In the genomic region with DNA sequence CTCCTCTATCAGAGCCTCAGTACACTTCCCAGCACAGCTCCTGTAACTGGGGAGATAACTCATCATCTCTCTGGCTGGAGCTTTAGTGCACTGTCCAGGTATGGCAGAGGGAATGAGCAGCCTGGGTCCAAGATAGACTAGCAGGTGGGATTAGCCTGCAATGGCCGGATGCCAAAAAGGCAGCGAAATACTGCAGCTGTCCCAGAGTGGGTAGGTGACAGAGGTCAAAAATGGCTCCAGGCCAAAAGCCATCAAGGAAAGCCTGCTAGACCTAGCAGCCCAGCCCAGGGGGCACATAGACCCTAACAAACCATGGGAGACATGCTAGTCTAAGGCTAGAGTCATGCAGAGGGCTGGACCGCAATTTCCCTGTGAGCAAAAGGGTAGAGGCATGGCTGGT, we compare ENCODE assay signal across 12 mouse cellular contexts.
DNase-seq lines count a peak whose midpoint lies in the region; TF ChIP-seq lines count a peak whose summit lies in the region.
"Had no signal": no experiment of that assay in that cellular context is flagged by ENCODE, and none has a peak within 500 bp of the region (broad histone marks: within the 10 kb centered on the region; RNA-seq: fewer than 3 reads in every experiment).

No protein-coding gene starts in this region.

- intact Hi-C loops in gastrocnemius, postnatal 14 days (cut with DNase I; ENCODE audit: low total_unique reads) = no loop called here

- TF ChIP-seq POLR2A in cerebellum, adult 2 months (IDR thresholded peaks at IDR 0.05; ENCODE audit: borderline replicate concordance, insufficient read depth, low read length) = no peak

- no peak for TF ChIP-seq CTCF in cerebellum, adult 2 months (IDR thresholded peaks at IDR 0.05; ENCODE audit: borderline replicate concordance, insufficient read depth, low read depth, low read length)

- peaks cover 3% of the 10 kb centered on the region; the same call in 1 of the 2 replicates for H3K4me1 ChIP-seq in cerebellum, adult 2 months (ENCODE audit: control insufficient read depth, insufficient read depth, low read length)
- H3K4me1 ChIP-seq: forebrain, embryonic 12.5 days; lung, embryonic 15.5 days had no signal

- no peaks in the 10 kb centered on the region for H3K27me3 ChIP-seq in cerebellum, adult 2 months (ENCODE audit: control insufficient read depth, insufficient read depth, low read length)
- H3K27me3 ChIP-seq: forebrain, embryonic 12.5 days; lung, embryonic 15.5 days; neural tube, embryonic 13.5 days had no signal

- H3K27ac ChIP-seq in cerebellum, adult 2 months (ENCODE audit: insufficient read depth, low read length) = no peak overlapping the region
- H3K27ac ChIP-seq: forebrain, embryonic 12.5 days; lung, embryonic 15.5 days; neural tube, embryonic 13.5 days had no signal

- WGBS in cerebellum, adult 2 months = 42% methylated on average over 3 of the region's 3 CpGs

- H3K4me3 ChIP-seq in cerebellum, adult 2 months (replicated peaks; ENCODE audit: insufficient read depth, low read depth, low read length) = no peak overlapping the region
- H3K4me3 ChIP-seq: forebrain, embryonic 12.5 days; lung, embryonic 15.5 days; neural tube, embryonic 13.5 days had no signal

- peak; percentile 9 for DNase-seq in gastrocnemius, postnatal 14 days
- no peak for DNase-seq in gastrocnemius, adult 18-20 months (ENCODE audit: low spot score)
- DNase-seq in kidney, adult 11 months = peak; percentile 11
- DNase-seq in kidney, adult 9 months = no peak
- peak; percentile 19 to 21 for DNase-seq in cerebellum, adult 2 months
- peak; percentile 68 to 74 for DNase-seq in cerebellum, postnatal 10 days
- no peak for DNase-seq in spleen, adult 12 weeks (ENCODE audit: low spot score)
- DNase-seq: adrenal gland, adult 2 months; thymus, adult 2 months had no signal

Comparison
In these comparisons a context has a peak if more than half of its experiments do, and no peak if none do; other contexts are left out.
1. DNase-seq: peak in gastrocnemius, postnatal 14 days (single experiment), kidney, adult 11 months (single experiment), cerebellum, adult 2 months (2 of 2) and cerebellum, postnatal 10 days (2 of 2); none in gastrocnemius, adult 18-20 months (single experiment), kidney, adult 9 months (single experiment) and spleen, adult 12 weeks (single experiment).